Mouse (Mus musculus) layer of hippocampus, postnatal 36 days (tissue): ENCODE measurements around the gene Zfp14. TPM values are rescaled to one million over a fixed set of nuclear protein-coding genes. Genes with fewer than 3 reads are reported as not detected.
A peak's percentile ranks its signal among the peaks of the same experiment; 100 is the strongest.

Source experiments
- DNase-seq, 2 experiments: peaks; one replicate each; pipeline ENCODE4 v3.0.0; 2022
- total RNA-seq, 2 experiments: library from RNA; stranded (reverse); gene quantifications; 2 replicates each; pipeline ENCODE4 v1.2.3; 2021

The Zfp14 gene
- 10 to 100 TPM in 1 of 2 experiments, 1 to 10 TPM in 1; 9.0 to 12.0 TPM for total RNA-seq

GRCm38 (mm10) chr7:30050882-30051548, at the start of gene Zfp14:
TSS of gene Zfp14 (minus strand) at chr7:30051380.
- peak; percentile 93 to 94 for DNase-seq

- DNase-seq = peak; percentile 81 to 82
These were observed 48.1 kb upstream of the Zfp14 start for GRCm38 (mm10) chr7:30099297-30099696.

- DNase-seq = no peak
These were observed 44.5 kb upstream of the Zfp14 start for GRCm38 (mm10) chr7:30095551-30096125.

- DNase-seq = peak; percentile 89 to 90
These were observed 43.7 kb upstream of the Zfp14 start, which contains the start of gene Zfp260 for GRCm38 (mm10) chr7:30094646-30095429. TSS of gene Zfp260 (plus strand) at chr7:30094777.

- DNase-seq = no peak
These were observed 42.8 kb upstream of the Zfp14 start for GRCm38 (mm10) chr7:30093918-30094415.

- DNase-seq = no peak
These were observed 41.5 kb upstream of the Zfp14 start for GRCm38 (mm10) chr7:30092666-30093065.

GRCm38 (mm10) chr7:30090970-30091585, 39.9 kb upstream of the Zfp14 start:
- DNase-seq = no peak

GRCm38 (mm10) chr7:30090092-30090969, 39.2 kb upstream of the Zfp14 start, which contains the start of the genes Gm26920 and Zfp566:
TSS of gene Gm26920 (minus strand) at chr7:30090410.
TSS of gene Zfp566 (minus strand) at chr7:30090527.
- DNase-seq = peak; percentile 95 to 97

- no peak for DNase-seq
These were observed 38.2 kb upstream of the Zfp14 start for GRCm38 (mm10) chr7:30089405-30089804.

GRCm38 (mm10) chr7:30086524-30086923, 35.3 kb upstream of the Zfp14 start:
- DNase-seq = peak in 1 of 2 experiments; percentile 22

- peak; percentile 80 to 81 for DNase-seq
These were observed 21.2 kb upstream of the Zfp14 start, which contains the start of gene Zfp82 for GRCm38 (mm10) chr7:30072146-30073028. TSS of gene Zfp82 (minus strand) at chr7:30072900.

- DNase-seq = no peak
These were observed 13.4 kb upstream of the Zfp14 start for GRCm38 (mm10) chr7:30064622-30065021.

- no peak for DNase-seq
These were observed 11.3 kb upstream of the Zfp14 start for GRCm38 (mm10) chr7:30062478-30062877.

- DNase-seq = no peak
These were observed 9.2 kb upstream of the Zfp14 start for GRCm38 (mm10) chr7:30060341-30060740.

GRCm38 (mm10) chr7:30053591-30053990, 2.4 kb upstream of the Zfp14 start:
- DNase-seq = no peak

- DNase-seq = peak; percentile 15 to 18
These were observed 3.1 kb downstream of the Zfp14 start for GRCm38 (mm10) chr7:30048126-30048525.

GRCm38 (mm10) chr7:30044354-30044753, 6.8 kb downstream of the Zfp14 start:
- no peak for DNase-seq

- no peak for DNase-seq
These were observed 16.8 kb downstream of the Zfp14 start for GRCm38 (mm10) chr7:30034331-30034730.

GRCm38 (mm10) chr7:30031379-30031778, 19.8 kb downstream of the Zfp14 start:
- no peak for DNase-seq

GRCm38 (mm10) chr7:30030677-30031076, 20.5 kb downstream of the Zfp14 start:
- DNase-seq = no peak
